Mouse (Mus musculus) ES-E14 (cell line): ENCODE results near the gene Pcsk4.

Experiments
- HCFC1 ChIP-seq: IDR thresholded peaks from 2 replicates; pipeline ENCODE4 v1.6.1; 2012; ENCODE audit warnings: low read length, inconsistent platforms, borderline replicate concordance; ENCODE audit not compliant: insufficient read depth
- MAFK ChIP-seq: IDR thresholded peaks from 2 replicates; pipeline ENCODE4 v1.6.1; 2014; ENCODE audit warnings: mild to moderate bottlenecking, low read depth, low read length, inconsistent platforms; ENCODE audit not compliant: insufficient read depth
- ZNF384 ChIP-seq: IDR thresholded peaks from 2 replicates; pipeline ENCODE4 v1.6.1; 2012; ENCODE audit warnings: low read depth, low read length, inconsistent platforms

- no peak for TF ChIP-seq ZNF384
- no peak for TF ChIP-seq MAFK
- no peak for TF ChIP-seq HCFC1
Measured at GRCm38 (mm10) chr10:80348981-80349380, 19.7 kb upstream of the Pcsk4 start.
